Mouse (Mus musculus) cerebellum, adult (tissue): ENCODE results near the gene Prph.
"Not testable (repeated sequence)": the region's sequence is repeated elsewhere in the genome, so short reads cannot be mapped to it uniquely, and the experiment has no call there.

ENCODE experiments used
- ATAC-seq: cut with Nextera tagmentation; 2 replicates; pipeline ENCODE4 v1.9.2; 2017; ENCODE audit warnings: mild to moderate bottlenecking, moderate library complexity, mixed read lengths; ENCODE audit not compliant: insufficient number of reproducible peaks, low FRiP score, low TSS enrichment

Prph gene

GRCm38 (mm10) chr15:99032041-99032725, 22.8 kb upstream of the Prph start:
- no peak for ATAC-seq

DNA sequence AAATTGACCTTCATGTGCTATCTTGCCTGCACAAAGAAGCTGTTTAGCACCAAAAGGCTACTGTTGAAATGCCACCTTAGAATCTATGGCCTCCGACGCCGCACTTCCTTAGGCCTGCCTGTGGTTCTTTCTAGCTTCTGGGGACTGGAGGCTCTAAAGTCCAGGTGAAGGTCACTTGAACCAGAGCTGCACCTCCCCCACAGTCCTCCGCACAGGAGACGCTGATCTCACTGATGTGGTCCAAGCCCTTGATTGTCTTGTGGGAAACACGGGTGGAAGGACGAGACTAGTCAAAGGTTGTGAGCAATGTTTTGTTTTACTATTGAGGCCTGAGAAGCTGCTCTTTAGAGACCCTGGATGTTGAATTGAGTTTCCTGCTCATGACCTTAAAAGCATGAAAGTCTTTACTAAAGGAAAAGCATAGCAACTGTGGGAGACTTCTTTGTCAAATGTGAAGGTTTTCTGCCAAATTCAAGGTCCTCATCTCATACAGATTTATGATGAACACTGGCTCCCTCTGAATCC, 22.2 kb upstream of the Prph start:
- ATAC-seq, result no peak

- no peak for ATAC-seq
Measured at GRCm38 (mm10) chr15:99033498-99034270, 21.3 kb upstream of the Prph start.

GRCm38 (mm10) chr15:99035431-99035830, 19.5 kb upstream of the Prph start:
- no peak for ATAC-seq

GRCm38 (mm10) chr15:99036249-99036905, 18.6 kb upstream of the Prph start:
- no peak for ATAC-seq

GRCm38 (mm10) chr15:99038025-99038424, 16.9 kb upstream of the Prph start:
- ATAC-seq, result no peak

DNA sequence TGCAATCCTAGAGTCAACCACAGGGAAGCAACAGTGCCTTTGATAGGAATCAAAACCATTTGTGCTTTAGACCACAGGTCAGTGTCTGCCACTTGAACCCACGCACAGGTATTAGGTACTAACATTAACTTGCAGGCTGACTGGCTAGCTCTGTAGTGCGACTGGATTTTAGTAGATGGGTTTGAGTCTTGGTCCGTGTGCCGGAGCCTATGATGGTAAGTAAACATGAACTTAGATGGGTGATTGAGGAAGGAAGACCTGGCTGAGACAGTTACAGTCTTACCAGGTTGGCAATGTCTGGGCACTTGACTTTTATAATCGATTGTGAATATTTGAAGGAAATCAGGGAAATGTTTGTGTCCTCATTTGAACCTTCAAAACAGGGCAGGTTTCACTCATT, 16.2 kb upstream of the Prph start:
- ATAC-seq, result no peak

DNA sequence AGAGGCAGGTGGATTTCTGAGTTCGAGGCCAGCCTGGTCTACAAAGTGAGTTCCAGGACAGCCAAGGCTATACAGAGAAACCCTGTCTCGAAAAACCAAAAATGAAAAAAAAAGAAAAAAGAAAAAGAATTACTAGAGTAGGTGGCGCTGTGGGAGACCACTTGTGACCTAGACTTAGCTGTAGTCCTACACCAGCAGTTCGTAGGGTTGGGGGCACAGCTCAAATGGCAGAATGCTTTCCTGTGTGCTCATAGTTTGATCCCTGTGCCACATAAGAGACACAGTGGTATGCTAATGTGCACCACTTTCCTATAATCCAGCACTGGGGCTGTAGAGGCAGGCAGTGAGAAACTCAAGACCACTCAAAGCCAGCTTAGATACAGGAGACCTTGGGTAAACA, 15.7 kb upstream of the Prph start:
- no peak for ATAC-seq

DNA sequence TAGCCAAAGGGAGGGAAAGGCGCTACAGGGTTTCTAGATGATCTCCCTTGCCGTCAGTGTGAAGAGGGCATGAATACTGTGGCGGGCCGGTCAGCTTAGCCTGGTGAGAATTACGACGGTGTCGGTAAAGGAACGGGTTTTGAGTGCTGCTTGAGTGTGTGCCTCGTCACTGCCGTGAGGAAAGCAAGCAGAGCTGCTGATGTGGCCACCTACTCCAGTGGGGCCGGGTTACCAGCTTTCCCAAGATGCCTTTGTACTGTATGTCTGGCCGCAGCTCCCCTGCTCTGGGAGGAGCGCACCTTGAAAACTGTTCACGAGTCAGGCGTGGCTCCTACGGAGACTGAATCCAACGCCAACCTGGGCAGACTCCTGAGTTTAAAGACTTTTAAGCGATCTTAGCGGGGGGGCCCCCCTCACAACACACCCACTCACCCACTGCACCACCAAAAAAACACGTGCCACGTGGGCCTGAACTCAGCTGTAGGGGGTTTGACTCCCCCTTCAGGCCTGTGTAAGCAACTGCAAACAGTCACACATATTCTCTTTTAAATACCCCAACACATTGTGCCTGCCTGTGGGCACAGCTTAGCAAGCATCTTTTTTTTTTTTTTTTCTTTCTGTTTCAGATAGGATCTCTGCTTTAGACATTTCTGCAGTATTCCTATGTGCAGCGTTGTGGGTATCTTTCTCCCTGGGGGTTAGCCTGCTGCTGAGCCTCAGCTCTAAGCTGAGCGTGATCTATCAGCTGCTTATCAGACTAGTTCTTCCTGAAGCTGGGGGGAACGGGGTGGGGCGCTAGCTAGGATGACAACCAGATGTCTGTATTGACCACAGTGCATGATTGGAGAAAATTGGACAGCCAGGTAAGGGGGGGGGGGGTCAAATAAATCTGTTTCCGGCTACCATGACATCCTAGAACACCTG, 14.7 kb upstream of the Prph start:
- no peak for ATAC-seq

DNA sequence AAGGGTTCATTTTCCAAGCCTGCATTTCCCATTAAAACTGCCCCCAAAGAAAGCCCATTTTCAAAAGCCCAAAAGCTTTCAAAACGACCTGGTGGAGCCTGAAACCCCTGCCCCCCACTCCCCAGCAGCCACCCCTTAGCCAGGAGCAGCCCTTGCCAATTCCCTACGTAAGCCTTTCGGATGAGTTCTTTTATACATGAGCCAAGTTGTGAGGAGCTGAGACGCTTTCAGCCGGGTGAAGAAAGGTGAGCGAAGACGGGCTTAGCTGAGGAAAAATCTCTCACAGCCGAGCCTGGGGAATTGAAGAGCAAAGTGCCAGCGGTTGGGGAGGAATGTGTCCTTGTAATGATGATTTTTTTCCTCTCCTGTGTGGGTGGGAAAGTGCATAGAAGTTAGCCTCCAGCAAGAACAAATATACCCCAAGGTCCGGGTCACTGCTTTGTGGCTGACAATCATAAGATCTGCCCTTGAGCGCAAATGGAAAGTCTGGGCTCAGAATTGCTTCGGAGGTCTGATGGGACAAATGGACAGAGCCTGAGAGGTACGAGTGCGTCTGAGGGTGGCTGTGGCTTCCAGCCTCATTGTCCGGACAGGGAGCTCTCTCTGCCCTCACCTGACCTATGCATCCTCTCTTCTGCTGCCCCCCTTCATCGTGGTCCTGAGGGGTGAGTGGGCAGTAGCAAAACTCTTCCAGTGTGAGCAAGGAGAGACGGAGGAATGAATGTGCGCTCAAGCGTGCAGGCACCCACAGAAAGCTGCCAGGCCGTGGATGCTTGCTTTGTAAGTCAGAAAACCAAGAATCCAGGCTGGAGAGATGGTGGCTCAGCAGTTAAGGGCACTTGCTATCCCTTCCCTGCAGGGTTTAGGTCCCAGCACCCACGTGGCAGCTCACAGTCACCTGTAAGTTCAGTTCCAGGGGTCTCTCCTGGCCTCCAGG, 13.8 kb upstream of the Prph start:
- no peak for ATAC-seq

- no peak for ATAC-seq
Measured at GRCm38 (mm10) chr15:99042334-99042733, 12.6 kb upstream of the Prph start.

GRCm38 (mm10) chr15:99044854-99045253, 10.1 kb upstream of the Prph start:
- ATAC-seq, result no peak

DNA sequence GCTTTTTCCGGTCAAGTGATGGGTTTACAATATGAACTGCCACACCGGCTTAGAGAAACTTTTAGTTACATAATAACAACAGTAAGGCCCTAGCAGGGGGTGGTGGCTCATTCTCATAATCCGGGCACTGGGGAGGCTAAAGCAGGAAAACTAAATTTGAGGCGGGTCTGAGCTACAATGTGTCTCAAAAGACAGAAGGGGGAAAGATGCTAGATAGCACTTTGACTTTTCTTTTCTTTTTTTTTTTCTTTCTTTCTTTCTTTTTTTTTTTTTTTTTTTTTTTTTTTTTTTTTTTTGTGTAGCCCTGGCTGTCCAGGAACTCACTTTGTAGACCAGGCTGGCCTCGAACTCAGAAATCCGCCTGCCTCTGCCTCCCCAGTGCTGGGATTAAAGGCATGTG, 9.2 kb upstream of the Prph start:
- ATAC-seq, result not testable (repeated sequence)

DNA sequence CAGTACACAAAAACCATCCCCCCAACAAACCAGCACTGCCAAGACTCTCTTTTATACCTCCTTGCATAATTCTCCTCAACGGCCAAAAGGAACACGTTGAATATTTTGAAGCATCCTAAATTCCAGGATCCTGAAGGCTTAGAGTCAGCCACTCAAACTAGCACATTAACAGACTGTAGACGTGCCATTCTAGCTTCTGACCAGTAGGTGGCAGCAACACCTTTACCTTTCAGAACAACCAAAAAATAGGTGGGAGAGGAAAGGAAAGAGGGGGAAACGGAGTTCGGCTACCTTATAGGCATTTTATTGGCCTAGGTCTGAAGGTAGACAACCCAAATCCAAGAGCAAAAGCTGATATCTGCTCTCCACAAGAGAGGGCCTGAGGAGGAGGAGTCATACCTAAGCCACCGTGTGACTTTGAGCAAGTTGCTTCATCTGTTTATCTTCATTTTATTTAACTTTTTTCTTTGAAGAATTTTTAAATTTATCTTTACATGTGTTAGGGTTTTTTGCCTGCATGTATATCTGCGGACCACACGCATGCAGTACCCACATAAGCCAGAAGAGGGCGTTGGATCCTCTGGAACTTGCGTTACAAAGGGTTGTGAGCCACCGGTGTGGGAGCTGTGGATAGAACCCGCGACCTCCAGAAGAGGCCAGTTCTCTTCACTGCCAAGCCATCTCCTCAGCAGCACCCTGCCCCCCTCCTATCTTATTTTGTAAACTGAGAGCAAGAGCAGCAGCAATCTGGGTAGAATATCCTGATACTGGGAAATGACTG, 5.3 kb upstream of the Prph start:
- no peak for ATAC-seq

GRCm38 (mm10) chr15:99053373-99053772, 1.6 kb upstream of the Prph start:
- ATAC-seq, result no peak

DNA sequence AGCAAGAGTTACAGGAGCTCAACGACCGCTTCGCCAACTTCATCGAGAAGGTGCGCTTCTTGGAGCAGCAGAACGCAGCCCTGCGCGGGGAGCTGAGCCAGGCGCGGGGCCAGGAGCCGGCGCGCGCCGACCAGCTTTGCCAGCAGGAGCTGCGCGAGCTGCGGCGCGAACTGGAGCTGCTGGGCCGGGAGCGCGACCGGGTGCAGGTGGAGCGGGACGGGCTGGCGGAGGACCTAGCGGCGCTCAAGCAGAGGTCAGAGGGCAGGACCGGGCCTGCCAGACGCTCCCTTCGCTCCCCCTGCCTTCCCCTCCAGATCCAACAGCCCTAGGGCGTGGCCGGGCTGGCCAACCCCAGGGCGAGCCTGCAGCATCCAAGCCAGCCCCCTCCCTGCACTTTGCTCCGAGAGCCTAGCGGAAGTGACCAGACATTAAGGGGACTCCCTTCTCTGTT, 562 bp downstream of the Prph start:
- ATAC-seq, result no peak

DNA sequence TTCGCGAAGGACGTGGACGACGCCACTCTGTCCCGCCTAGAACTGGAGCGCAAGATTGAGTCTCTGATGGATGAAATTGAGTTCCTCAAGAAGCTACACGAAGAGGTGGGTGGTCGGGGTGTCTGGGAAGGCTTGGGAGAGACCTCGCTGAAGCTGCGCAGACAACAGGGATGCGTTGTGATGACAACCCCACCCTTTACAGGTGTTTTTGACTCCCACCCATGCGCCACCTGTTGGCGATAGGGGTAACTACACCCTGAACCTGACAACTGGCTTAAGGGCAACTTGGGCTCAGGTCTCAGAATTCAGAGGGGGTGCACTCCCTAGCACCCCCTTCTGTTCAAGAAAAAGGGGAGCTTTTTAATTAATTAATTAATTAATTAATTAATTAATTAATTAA, 1.4 kb downstream of the Prph start:
- ATAC-seq, result no peak

DNA sequence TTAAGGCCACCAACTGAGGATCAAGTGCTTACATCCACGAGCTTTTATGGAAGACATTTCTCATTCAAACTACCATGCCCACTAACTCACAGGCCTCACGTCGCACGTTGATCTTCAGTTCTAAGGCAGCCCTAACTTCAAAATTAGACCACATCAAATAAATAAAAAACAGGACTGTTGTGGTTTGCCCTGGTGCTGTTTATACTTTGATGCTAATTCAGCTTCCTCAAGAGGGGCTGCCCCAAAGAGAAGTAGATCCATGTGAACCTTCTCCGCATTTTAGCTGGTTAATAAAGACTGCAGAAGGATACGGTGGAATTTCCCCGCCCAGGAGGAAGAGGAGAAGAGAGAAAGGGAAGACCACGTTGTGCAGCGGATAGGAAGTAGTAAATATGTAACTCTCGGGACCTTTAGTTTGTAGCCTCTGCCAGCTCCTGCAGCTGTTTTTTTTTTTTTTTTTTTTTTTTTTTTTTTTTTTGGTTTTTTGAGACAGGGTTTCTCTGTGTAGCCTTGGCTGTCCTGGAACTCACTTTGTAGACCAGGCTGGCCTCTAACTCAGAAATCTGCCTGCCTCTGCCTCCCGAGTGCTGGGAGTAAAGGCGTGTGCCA, 10.7 kb downstream of the Prph start:
- ATAC-seq, result no peak
